Mouse (Mus musculus) activated CD4-positive, CD25-positive, alpha-beta regulatory T cell (primary cell): Measurements from ENCODE around the gene Eml5. TPM values are rescaled to one million over a fixed set of nuclear protein-coding genes. Genes with fewer than 3 reads are reported as not detected.

ENCODE experiments used
- polyA plus RNA-seq, 2 experiments: library from polyadenylated mRNA; unstranded; fragments of 100-300 nt; shearing (Covaris generic); gene quantifications; one replicate each; pipeline ENCODE4 v1.2.1; 2017

Gene Eml5
- polyA plus RNA-seq, result 1 to 10 TPM; 3.9 to 6.5 TPM

GRCm38 (mm10) chr12:98900881-98901801 lies at the start of gene Eml5:
Gene Eml5, minus strand, starts transcription at chr12:98901484.

DNA sequence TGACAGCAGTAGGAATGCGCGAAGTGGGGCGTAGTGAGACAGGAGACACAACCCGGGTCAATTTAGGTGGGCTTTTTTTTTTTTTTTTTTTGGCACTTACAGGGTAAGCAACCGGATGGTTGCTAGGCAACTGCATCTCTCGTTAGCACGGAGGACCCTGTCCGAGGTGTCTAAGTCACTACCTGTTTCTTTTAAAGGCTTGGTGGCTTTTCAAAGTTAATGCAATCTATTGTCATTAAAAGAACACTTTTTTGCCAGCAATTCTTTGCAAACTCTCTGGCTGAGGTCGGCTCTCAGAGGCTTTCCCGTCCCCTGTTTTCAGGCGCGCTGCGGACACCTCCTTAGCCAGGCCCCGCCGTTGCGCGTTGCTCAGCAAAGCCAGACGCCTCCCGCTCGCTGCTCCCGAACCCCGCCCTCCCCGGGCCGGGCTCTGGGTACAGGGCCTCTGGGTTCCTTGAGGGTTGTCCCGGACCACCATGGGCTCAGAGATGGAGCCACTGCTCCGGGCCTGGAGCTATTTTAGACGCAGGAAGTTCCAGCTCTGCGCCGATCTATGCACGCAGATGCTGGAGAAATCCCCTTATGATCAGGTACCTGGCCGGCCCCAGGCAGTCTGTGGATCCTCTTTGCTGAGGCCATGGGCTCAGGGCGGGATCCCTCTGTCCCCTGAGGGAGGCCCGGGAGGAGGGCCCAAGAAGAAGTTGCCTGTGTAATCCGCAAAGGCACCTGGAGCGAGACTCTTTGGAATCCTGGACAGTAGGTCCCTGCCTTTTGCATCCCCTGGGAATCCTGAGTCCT lies 19.1 kb upstream of the Eml5 start, which contains the start of gene Ttc8:
Ttc8 (plus strand) TSS at position 381 of the 798 bp plus-strand sequence.

GRCm38 (mm10) chr12:98746746-98747379 lies 154.4 kb downstream of the Eml5 start, which contains the start of gene Zc3h14:
Gene Zc3h14, plus strand, starts transcription at chr12:98746964.

DNA sequence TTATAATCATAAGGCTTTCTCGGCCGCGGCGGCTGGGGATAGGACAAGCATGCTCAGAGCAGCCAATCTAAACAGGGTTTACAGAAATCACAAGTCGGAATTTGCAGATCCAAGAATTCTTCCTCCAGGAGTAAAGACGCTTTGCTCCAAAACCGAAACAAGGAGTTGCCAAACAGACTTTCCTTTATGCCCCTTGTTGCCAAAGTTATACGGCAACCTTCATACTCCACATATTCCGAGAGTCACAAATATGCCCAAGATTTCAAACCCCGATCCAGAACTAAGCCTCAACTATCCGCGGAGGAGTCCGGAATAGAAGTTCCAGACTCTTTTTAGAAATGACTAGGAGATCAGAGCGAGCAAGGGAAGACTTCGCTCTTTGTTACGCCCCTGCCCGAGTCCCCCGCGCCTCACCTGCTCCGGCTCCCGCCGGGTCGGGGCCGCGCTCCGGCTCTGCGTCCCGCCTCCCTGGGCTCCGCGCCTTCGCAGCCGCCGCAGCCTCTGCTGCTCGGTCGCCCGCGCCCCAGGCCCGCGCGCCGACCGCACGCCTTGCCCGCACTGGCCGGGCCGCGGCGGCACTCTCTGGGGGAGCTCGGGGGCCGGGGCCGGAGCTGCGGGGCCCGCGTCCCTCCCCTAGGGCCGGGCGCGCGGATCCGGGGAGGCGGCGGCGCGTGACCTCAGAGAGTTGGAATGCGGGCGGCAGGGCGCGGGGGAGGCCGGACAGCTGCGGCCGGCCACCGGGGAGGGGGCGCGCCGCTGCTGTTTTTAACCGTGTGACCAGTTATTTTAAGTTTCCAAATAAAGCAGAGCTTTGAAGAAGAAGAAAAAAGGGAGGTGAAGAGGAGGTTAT lies 164.1 kb downstream of the Eml5 start, which contains the start of gene Ptpn21:
Ptpn21 (minus strand) TSS at position 455 of the 850 bp plus-strand sequence.

Other genes with a start within 250 kb of the Eml5 start
- gene Ptpn21, start 164.1 kb downstream of the Eml5 start, polyA plus RNA-seq, result 1 to 10 TPM; 2.0 to 2.9 TPM
- gene Zc3h14, start 154.5 kb downstream of the Eml5 start, polyA plus RNA-seq, result 100 to 1,000 TPM; 122 to 137 TPM
- gene Ttc8, start 19.1 kb upstream of the Eml5 start, polyA plus RNA-seq, result 1 to 10 TPM; 1.3 to 2.3 TPM